Mouse (Mus musculus): Measurements from ENCODE around the gene Cck.
"Not testable (repeated sequence)": the region's sequence is repeated elsewhere in the genome, so short reads cannot be mapped to it uniquely, and the experiment has no call there.

The Cck gene

DNA sequence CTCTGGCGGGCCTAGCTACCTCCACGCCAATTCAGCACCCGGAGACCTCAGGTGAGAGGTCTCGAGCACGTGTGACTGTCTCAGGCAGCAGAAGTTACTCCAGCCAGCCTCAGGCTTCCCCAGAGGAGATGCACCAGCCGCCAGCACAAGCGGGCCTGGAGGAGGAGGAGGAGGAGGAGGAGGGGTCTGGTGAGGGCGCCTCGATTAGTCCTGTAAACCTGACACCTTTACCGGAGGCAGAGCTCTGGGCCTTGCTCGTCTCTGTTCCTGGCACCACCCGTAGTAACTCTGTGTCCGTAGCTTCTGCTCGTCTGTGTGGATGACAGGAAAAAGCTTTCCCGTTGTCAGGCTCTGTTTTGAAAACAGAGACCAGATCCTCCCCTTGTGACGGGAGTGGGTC is 35.0 kb downstream of the Cck start:
- no peak for DNase-seq (ENCODE audit: extremely low spot score, low spot score)

DNA sequence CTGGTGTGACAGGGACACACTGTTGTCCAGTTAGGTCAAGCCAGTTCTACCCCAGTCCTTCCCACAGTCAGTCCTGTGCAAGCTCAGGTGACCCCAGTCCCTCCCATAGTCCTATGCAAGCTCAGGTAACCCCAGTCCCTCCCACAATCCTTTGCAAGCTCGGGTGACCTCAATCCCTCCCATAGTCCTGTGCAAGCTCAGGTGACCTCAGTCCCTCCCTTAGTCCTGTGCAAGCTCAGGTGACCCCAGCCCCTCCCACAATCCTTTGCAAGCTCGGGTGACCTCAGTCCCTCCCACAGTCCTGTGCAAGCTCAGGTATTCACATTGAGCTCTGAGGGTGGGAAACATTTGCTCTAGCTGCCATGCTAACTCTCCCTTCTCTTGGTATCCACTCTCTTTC is 35.5 kb downstream of the Cck start:
- DNase-seq (ENCODE audit: extremely low spot score, low spot score): no peak

DNA sequence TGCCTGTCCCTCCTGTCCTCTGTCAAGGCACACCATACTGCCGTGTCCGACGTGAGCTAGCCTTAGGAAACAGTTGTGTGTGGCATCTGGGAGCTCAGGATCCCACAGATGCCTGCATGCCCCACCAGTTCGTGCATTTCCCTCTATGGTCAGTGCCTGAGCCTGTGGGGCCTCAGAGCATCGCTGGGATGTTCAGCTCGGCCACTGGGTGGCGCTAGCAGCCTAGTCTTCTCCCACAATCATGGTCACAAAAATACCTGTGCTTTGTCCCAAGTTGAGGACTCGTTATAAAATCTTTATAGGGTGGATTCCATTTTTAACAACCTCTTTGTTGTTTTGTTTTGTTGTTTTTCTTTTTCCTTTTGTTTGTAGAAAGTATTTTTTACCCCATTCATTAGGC is 37.0 kb downstream of the Cck start:
- DNase-seq (ENCODE audit: extremely low spot score, low spot score): peak; percentile 46

DNA sequence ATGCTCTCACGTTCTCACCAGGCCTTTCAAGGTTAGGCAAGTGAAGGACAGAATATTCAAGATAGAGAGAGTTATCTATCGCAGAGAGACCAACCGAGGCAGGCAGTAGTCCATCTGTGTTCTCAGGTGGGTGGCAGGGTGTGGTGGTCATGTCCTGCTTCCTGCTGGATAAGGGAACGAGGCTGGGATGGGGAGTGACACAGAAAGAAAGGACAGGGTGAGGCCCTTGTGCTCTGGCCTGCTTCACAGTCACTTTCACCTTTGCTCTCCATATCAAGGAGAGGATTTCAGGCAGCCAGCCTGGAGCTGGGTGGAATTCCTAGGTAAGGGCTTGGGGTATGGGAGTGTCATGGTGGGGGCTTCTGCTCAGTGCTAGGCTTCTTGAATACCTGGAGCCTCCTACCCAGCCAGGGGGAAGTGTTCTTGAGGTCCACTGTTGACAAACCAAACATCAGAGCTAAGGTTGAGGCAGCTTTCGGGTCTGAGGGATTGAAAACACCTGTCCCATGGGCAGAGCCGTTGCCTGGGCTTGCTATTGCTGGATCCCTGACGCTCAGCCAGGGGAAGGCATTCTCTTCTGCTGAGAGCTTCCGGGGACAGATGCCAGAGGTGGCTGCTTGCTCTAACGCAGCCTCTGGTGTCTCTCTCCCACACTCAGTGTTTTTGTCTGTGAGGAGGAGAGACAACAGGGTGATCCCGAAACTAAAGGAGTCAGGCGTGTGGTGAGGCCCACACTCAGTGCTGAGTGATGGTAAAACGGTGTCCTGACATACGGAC is 38.6 kb downstream of the Cck start:
- DNase-seq (ENCODE audit: extremely low spot score, low spot score): no peak

DNA sequence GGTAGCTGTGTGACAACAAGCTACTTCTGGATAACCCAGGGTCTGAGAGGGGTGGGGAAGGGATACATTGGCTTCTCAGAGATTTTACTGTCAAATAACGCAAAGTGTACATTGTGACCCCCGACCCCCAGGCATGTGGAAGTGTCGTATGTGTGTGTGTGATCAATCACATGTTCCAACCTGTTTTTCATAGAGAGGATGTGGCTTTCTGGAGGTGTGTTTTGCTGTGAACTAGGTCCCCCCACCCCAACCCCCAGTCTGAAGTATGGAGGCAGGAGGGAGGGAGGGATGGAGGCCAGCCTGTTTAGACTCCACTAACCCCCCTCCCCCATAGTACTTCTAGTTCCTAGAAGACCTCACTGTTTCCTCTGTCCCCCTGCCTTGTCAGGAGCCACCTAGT is 40.6 kb downstream of the Cck start:
- no peak for DNase-seq (ENCODE audit: extremely low spot score, low spot score)

DNA sequence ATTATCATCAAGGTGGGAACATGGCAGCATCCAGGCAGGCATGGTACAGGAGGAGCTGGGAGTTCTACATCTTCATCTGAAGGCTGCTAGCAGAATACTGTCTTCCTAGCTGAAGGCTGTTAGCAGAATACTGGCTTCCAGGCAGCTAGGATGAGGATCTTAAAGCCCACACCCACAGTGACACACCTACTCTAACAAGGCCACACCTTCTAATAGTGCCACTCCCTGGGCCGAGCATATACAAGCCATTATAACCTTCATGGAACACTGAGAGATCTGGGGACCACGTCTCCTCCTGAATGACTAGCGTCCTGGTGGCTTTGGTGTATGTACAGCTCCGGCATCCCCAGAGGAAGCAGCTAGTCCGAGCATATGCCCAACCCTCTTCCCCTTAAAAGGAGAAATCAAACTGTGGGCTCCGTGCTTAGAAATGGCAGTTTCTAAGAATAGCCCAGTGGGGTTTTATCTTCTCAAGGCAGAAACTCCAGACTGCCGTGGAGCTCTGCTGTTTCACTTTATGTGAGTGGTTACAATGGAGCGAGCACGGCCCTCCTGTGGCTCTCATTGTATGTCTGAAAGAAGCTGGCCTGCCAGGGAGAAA is 43.1 kb downstream of the Cck start:
- not testable (repeated sequence) for DNase-seq (ENCODE audit: extremely low spot score, low spot score)

DNA sequence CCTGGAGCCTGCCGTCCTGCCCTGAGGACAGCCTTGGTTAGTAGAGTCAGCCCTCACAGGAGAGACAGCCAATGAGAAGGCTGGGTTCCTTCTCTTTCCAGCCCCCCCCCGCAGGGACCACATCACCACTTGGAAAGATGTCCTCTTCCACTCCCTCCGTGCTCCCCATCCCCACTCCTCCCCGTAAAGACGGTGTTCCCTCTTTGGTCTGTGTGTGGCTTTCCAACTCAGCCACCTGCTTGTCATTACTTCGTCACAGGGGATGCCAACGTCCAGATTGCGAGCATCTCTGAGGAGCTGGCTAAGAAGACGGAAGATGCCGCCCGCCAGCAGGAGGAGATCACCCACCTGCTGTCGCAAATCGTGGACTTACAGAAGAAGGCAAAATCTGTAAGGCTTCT is 49.1 kb downstream of the Cck start:
- DNase-seq (ENCODE audit: extremely low spot score, low spot score): no peak

DNA sequence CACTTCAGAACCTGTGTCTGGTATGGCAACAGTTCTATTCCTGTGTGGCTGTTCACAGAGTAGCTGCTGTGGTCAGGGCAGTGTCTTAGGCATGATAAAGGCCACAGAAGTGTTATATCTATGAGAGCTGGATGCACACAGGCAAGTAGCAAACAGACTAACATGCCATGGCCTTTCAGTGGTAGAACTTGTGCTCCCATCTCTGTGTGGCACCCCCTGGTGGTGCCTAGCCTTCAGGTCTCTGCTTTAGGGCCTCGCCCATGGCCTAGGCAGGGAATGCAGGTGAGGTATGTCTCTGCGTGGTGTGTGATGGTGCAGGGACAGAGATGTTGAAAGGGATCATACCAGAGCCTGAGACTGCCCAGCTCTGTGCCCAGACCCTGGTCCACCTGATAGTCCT is 50.1 kb downstream of the Cck start:
- no peak for DNase-seq (ENCODE audit: extremely low spot score, low spot score)

DNA sequence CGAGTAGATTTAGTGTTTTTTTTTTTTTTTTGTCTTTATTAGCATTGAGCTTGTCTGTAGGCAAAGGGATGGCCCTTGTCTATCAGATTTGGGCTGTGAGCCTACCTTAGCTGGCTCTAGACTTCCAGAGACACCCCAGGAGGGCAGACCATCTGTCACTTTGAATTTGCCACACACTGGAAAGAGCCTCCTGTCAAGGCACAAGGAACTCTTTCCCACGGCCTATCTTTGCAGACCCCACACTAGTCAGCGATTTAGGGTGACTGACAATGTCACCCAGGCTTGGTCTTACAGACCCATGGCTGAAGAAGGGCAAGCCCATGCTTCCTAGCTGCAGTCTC is 51.2 kb downstream of the Cck start:
- DNase-seq (ENCODE audit: extremely low spot score, low spot score): no peak

DNA sequence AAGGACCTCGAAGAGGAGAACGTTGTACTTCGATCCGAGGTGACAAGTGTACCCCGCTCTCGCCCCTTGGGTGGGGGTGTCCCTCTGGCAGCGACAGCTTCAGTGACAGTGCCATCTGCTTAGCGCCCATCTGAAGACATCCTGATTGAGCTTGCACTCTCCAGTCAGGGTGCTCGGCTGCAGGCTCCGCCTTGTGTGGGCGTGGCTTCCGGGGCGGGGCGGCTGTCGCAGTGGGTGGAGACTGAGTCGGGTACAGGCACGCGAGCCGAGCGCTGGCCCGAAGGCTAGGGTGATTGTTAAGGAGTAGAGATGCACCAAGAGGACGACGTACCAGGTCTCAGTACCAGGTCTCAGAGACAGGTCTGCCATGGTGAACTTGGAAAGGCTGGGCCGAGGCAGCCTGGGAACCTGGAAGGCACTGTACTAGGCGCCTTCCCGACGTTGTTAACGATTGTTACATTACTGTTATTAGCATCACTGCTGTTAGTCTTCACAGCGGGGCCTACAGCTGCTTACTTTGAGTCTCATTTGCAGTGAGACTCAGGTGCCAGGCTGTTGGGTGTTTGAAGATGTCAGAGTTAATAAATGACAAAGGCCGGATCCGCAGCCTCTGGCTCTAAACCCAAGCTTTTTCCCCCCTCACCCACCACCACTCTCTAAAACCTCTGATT is 51.7 kb downstream of the Cck start:
- no peak for DNase-seq (ENCODE audit: extremely low spot score, low spot score)

DNA sequence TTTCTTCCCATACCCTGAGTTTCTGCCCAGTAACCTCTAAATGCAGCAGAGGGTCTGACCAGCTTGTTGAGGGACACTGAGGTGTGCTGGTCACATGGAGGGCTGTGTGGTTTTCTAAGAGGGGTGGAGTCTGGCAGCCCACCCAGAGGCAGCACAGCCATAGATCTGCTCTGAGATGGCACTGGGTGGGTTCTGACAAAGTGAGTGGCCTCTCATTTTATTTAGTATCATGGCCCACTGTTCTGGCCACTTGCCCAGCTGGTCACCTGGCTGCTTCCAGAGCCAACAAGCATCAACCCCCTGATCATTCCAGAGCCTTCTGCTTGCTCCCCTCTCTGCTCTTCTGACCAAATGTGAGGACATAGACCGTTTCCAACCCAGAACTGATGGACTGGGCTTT is 53.3 kb downstream of the Cck start:
- no peak for DNase-seq (ENCODE audit: extremely low spot score, low spot score)
